Mouse (Mus musculus) leukemia stem cell, adult 10-12 weeks (primary cell): ENCODE data around the gene Nek4. TPM values are rescaled to one million over a fixed set of nuclear protein-coding genes. Genes with fewer than 3 reads are reported as not detected.

ENCODE experiments used
- polyA plus RNA-seq: library from polyadenylated mRNA; stranded (reverse); fragments of >175 nt; gene quantifications from 2 replicates; pipeline ENCODE4 v1.2.3, GENCODE M21; 2012; ENCODE audit warnings: low replicate concordance

Gene Nek4
- polyA plus RNA-seq, result 2.5 and 3.4 TPM in 2 replicates

DNA sequence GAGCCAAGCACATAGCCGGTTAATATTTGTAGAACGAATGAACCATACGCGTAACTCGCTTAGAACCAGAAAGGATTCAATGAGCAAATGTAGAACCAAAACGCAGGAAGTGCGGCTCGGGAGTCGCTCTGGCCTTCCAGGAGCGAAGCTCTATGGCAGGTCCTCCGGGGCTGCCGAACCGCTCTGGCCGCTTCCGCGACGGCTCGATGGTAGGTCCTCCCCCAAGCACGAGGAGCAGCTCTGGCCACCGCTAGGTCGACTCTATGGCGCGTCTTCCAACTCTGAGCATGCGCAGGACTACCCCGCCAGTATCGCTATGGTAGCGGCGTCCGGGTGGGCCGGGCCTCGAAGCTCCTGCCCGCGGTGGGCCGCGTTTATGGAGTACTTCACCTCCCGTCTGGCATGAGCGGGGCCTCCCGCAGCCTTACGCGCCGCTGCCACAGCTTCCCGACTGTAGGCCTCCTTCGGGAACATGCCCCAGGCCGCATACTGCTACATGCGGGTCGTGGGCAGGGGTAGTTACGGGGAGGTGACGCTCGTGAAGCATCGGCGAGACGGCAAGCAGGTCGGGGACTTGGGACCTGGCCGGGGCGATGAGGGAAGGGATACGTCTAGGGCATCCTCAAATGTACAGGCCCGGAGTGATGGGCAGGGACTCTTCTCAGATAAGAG is at the start of gene Nek4:
TSS of gene Nek4 (plus strand) at position 224 of the 672 bp plus-strand sequence.

DNA sequence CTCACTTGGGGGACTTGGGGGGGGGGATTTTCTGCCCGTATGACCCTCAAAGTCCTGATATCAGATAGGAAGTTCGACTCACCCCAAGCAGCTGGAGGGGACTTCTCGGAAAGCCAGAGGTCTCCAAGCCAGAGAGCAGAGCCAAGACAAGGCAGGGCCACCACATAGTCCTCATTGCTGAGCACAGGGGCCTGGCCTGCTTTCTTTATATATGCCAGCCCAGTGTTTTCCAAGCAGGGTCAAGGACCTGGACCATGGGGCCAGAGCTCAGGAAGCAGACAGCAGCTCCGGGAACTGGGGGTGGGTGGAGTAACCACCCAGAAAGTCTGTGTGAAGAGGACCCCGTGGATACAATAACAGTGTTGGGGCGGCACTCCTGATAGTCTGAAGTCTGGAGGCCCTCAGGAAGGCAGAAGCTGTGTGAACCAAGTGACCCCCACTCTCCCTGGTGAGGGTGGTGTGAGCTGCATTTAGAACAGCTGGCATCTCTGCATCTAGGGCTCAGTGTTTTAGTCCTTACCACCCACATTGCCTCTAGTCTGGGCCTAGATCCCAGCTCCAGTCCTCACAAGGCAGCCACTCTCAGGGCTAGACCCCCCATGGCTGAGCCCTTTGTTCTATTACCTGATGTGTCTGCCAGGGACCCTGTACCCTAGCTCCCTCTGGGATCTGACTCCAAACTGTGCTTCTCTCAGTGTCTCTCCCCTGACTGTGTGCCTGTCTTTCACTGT is 27.6 kb upstream of the Nek4 start, which contains the start of gene Itih3:
TSS of gene Itih3 (minus strand) at position 386 of the 731 bp plus-strand sequence.

DNA sequence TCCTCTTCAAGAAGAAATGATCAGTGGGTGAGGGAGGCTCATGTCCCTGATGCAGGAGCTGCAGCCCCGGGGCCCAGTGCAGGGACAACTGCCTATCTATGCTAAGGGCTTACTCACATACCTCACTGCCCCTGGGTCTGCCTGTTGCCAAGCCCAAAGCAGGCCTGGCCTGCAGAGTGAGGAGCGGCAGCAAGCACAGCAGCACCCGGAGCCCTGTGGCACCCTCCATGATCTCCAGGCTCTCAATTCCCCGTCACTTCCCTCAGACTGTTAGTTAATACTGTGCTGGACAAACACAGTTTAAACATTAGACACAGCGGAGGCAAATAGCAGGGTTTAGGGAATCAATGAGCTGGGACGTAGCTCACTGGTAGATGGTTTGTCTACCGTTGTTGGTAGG is 8.1 kb upstream of the Nek4 start, which contains the start of gene Itih1:
TSS of gene Itih1 (minus strand) at position 252 of the 400 bp plus-strand sequence.

DNA sequence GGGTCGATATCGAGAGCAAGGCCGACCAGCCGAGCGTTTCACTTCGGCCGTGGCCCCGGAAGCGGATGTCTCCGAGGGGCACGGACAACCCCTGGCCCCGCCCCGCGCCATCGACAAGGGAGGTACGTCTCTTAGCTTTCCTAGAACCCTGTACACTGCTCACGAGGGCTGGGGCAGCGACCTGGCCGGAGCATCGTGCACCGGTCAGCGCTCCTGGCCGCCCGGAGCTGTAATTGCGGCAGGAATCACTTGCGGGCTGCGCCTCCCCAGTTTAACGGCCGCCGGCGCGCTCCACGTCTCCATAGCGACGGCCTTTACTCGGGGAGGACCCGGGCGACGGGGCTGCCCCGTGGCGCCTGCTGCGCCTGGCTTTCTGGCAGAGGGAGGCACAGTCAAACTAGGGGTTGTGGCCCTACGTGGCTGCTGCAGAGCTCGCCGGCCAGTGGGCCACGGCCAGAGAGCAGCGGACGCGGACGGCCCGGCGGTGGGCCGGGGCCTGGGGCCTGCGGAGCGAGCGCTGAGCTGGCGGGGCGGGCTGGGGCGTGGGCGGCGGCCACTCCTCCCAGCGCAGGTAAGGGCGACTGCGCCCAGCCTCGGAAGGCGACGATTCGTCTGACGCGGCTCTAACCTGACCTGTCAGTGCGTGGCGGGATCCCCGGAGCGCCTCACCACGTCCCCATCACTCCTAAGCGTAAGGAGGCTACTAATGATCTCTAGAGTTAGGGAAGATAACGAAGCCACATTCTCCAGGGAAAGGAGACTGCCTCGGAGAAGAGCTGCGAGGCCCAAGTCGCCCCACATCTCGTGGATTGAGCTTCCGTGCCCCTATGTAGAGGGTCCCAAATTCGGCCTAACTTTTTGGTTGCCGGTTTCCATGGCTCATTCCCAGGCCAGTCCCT is 50.4 kb downstream of the Nek4 start, which contains the start of the genes Glt8d1 and Spcs1:
TSS of gene Glt8d1 (plus strand) at position 94 of the 899 bp plus-strand sequence.
TSS of gene Spcs1 (minus strand) at position 366 of the 899 bp plus-strand sequence.

DNA sequence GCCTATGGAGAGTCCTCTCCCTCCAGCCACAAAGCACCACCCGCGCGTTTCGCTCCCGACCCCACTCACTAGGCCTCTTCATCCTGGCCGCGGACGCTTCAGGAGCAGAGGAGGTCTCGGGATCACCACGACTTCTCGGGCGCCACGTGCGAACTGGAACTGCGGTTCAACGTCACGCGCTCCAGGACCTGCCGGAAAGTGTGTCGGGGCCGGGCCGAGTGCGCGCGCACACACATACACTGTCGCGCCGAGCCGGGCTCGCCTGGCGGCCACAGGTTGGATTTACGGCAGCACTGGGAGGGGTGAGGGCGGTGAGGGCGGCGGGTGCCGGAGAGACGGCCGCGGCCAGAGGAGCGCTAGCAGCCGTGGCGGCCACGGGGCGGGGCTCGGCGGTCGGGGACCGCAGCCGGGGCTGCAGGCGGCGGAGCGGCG is 67.7 kb downstream of the Nek4 start, which contains the start of the genes Pbrm1 and Gnl3:
TSS of gene Pbrm1 (plus strand) at position 279 of the 432 bp plus-strand sequence.
TSS of gene Gnl3 (minus strand) at position 293 of the 432 bp plus-strand sequence.

Other genes starting within 250 kb of the Nek4 start
- 1.1 and 2.0 TPM in 2 replicates for gene Sfmbt1, start 236.5 kb upstream of the Nek4 start, polyA plus RNA-seq
- 18.3 and 50.0 TPM in 2 replicates for gene Tmem110, start 125.8 kb upstream of the Nek4 start, polyA plus RNA-seq
- not detected in 2 replicates for gene Mustn1, start 72.2 kb upstream of the Nek4 start, polyA plus RNA-seq
- gene Itih4, start 64.9 kb upstream of the Nek4 start, polyA plus RNA-seq, result not detected in 2 replicates
- gene Itih3, start 27.6 kb upstream of the Nek4 start, polyA plus RNA-seq, result 0.17 TPM in 1 of 2 replicates, not detected in the other
- not detected in 2 replicates for gene Itih1, start 8.1 kb upstream of the Nek4 start, polyA plus RNA-seq
- 2.4 and 4.0 TPM in 2 replicates for gene Glt8d1, start 50.0 kb downstream of the Nek4 start, polyA plus RNA-seq
- 15.1 and 44.4 TPM in 2 replicates for gene Spcs1, start 50.3 kb downstream of the Nek4 start, polyA plus RNA-seq
- gene Pbrm1, start 67.8 kb downstream of the Nek4 start, polyA plus RNA-seq, result 7.6 and 21.7 TPM in 2 replicates
- gene Gnl3, start 67.8 kb downstream of the Nek4 start, polyA plus RNA-seq, result 5.0 and 14.9 TPM in 2 replicates
- gene Smim4, start 177.6 kb downstream of the Nek4 start, polyA plus RNA-seq, result 48.2 and 72.9 TPM in 2 replicates
- gene Nt5dc2, start 179.7 kb downstream of the Nek4 start, polyA plus RNA-seq, result 40.8 and 99.2 TPM in 2 replicates
- gene Stab1, start 217.3 kb downstream of the Nek4 start, polyA plus RNA-seq, result 2.1 and 4.2 TPM in 2 replicates